Mouse (Mus musculus) midbrain, postnatal 0 days (tissue): ENCODE data around the gene Rsph10b. TPM values are rescaled to one million over a fixed set of nuclear protein-coding genes. Genes with fewer than 3 reads are reported as not detected.

Experiments
- ATAC-seq: fragments of 200-750 bp; cut with Nextera tagmentation; 2 replicates; pipeline ENCODE4 v1.8.0; 2017; ENCODE audit warnings: moderate number of reproducible peaks, mild to moderate bottlenecking, moderate TSS enrichment, moderate library complexity; ENCODE audit not compliant: low FRiP score
- DNase-seq: peaks from one replicate; pipeline ENCODE4 v3.0.0-alpha.2; 2015; ENCODE audit warnings: low spot score
- H3K27ac ChIP-seq: fragments of 300-500 bp; sonication (generic); 2 replicates; pipeline ENCODE4 v1.5.1; 2014; ENCODE audit warnings: low read depth, mild to moderate bottlenecking, low read length, mixed read lengths
- H3K27me3 ChIP-seq: fragments of 300-500 bp; sonication (generic); 2 replicates; pipeline ENCODE4 v1.6.1; 2014; ENCODE audit warnings: low read length, control low read depth, mixed read lengths; ENCODE audit not compliant: insufficient read depth
- H3K36me3 ChIP-seq: fragments of 300-500 bp; sonication (generic); 2 replicates; pipeline ENCODE4 v1.6.1; 2014; ENCODE audit warnings: low read length, control low read depth, mixed read lengths; ENCODE audit not compliant: insufficient read depth
- H3K4me1 ChIP-seq: fragments of 300-500 bp; sonication (generic); 2 replicates; pipeline ENCODE4 v1.6.1; 2014; ENCODE audit warnings: mild to moderate bottlenecking, control low read depth, antibody characterized with exemption, low read length, mixed read lengths; ENCODE audit not compliant: insufficient read depth
- H3K4me2 ChIP-seq: fragments of 300-500 bp; sonication (generic); 2 replicates; pipeline ENCODE4 v1.6.1; 2014; ENCODE audit warnings: low read depth, mild to moderate bottlenecking, low read length, mixed read lengths; ENCODE audit not compliant: poor library complexity, severe bottlenecking
- H3K4me3 ChIP-seq: fragments of 300-500 bp; sonication (generic); 2 replicates; pipeline ENCODE4 v1.5.1; 2014; ENCODE audit warnings: low read depth, mild to moderate bottlenecking, low read length, moderate library complexity
- H3K9ac ChIP-seq: fragments of 300-500 bp; sonication (generic); replicated peaks from 2 replicates; pipeline ENCODE4 v1.6.1; 2014; ENCODE audit warnings: mild to moderate bottlenecking, low read length, moderate library complexity, mixed read lengths; ENCODE audit not compliant: poor library complexity, severe bottlenecking
- H3K9me3 ChIP-seq: fragments of 300-500 bp; sonication (generic); 2 replicates; pipeline ENCODE4 v1.6.1; 2016; ENCODE audit warnings: low read length, control low read depth
- CTCF ChIP-seq: IDR thresholded peaks from 2 replicates; pipeline ENCODE4 v1.5.1; 2016; ENCODE audit warnings: antibody characterized with exemption, mild to moderate bottlenecking
- WGBS: fragments of 180-500 bp; shearing (Covaris S2); extraction: QIAGEN DNeasy Blood & Tissue Kit; methylation state at CpG from one replicate; pipeline ENCODE4 v1.1.7; 2014; 5-methylcytosine and 5-hydroxymethylcytosine counted together
- polyA plus RNA-seq: library from polyadenylated mRNA; unstranded; fragments of >200 nt; fragmentation: Nextera tagmentation; extraction: Ambion mirVana; gene quantifications from 2 replicates; pipeline ENCODE4 v1.2.1, GENCODE M21; 2015
- total RNA-seq: library from RNA; depleted of rRNA; stranded (reverse); fragments of >200 nt; gene quantifications from 2 replicates; pipeline ENCODE4 v1.2.3, GENCODE M21; 2014; rRNA removed

Gene Rsph10b
- total and polyA plus RNA-seq, 2 experiments from 2014 or later: 5.8 to 6.8 TPM

- TF ChIP-seq CTCF: no peak
- H3K27ac ChIP-seq: no peak within 1 kb of the TSS
- ATAC-seq (no peak), DNase-seq (no peak)
- 80% methylated on average over 11 of the region's 11 CpGs for WGBS
- H3K27me3 ChIP-seq: no peaks in the 10 kb centered on the region
- no peaks in the 10 kb centered on the region for H3K4me1 ChIP-seq
- H3K9ac ChIP-seq: no peak within 1 kb of the TSS
- H3K4me3 ChIP-seq: no peak within 1 kb of the TSS
- H3K36me3 ChIP-seq: no peaks in the 10 kb centered on the region
- H3K4me2 ChIP-seq: no peak within 1 kb of the TSS
- no peaks in the 10 kb centered on the region for H3K9me3 ChIP-seq
Observed at GRCm38 (mm10) chr5:144026620-144027263, 93.9 kb downstream of the Rsph10b start, which contains the start of gene Ocm. TSS of gene Ocm (minus strand) at chr5:144026670.

GRCm38 (mm10) chr5:144032491-144032890 is 99.7 kb downstream of the Rsph10b start:
- H3K27ac ChIP-seq: no peak overlapping the region
- no peaks in the 10 kb centered on the region for H3K27me3 ChIP-seq
- H3K9ac ChIP-seq: no peak overlapping the region
- H3K4me1 ChIP-seq: no peaks in the 10 kb centered on the region
- H3K4me3 ChIP-seq: no peak overlapping the region
- 87% methylated on average over 7 of the region's 7 CpGs for whole genome bisulfite sequencing
- no peaks in the 10 kb centered on the region for H3K36me3 ChIP-seq
- TF ChIP-seq CTCF: no peak
- DNase-seq (no peak), ATAC-seq (no peak)
- no peak overlapping the region for H3K4me2 ChIP-seq
- no peaks in the 10 kb centered on the region for H3K9me3 ChIP-seq

GRCm38 (mm10) chr5:144034567-144034966 is 101.7 kb downstream of the Rsph10b start:
- no peak overlapping the region for H3K27ac ChIP-seq
- no peak for TF ChIP-seq CTCF
- no peak overlapping the region for H3K4me2 ChIP-seq
- no peaks in the 10 kb centered on the region for H3K36me3 ChIP-seq
- no peak overlapping the region for H3K9ac ChIP-seq
- no peaks in the 10 kb centered on the region for H3K4me1 ChIP-seq
- 85% methylated on average over 7 of the region's 7 CpGs for WGBS
- no peak for ATAC-seq
- DNase-seq: no peak
- no peaks in the 10 kb centered on the region for H3K9me3 ChIP-seq
- no peak overlapping the region for H3K4me3 ChIP-seq
- no peaks in the 10 kb centered on the region for H3K27me3 ChIP-seq

Other genes starting within 250 kb of the Rsph10b start
- gene Usp42, start 200.8 kb upstream of the Rsph10b start, total RNA-seq: 23.1 and 24.3 TPM in 2 replicates
- 18.8 TPM in 2 replicates for gene Usp42, start 200.8 kb upstream of the Rsph10b start, polyA plus RNA-seq
- gene Eif2ak1, start 115.2 kb upstream of the Rsph10b start, total RNA-seq: 24.9 and 28.8 TPM in 2 replicates
- gene Eif2ak1, start 115.2 kb upstream of the Rsph10b start, polyA plus RNA-seq: 32.6 and 34.8 TPM in 2 replicates
- not detected in 2 replicates for gene Ankrd61, start 35.4 kb upstream of the Rsph10b start, total RNA-seq
- 0.21 and 0.26 TPM in 2 replicates for gene Ankrd61, start 35.4 kb upstream of the Rsph10b start, polyA plus RNA-seq
- gene Aimp2, start 23.2 kb upstream of the Rsph10b start, total RNA-seq: 52.9 and 64.0 TPM in 2 replicates
- gene Aimp2, start 23.2 kb upstream of the Rsph10b start, polyA plus RNA-seq: 68.4 and 74.7 TPM in 2 replicates
- gene Pms2, start 23.1 kb upstream of the Rsph10b start, total RNA-seq: 14.0 and 20.2 TPM in 2 replicates
- 20.2 and 24.8 TPM in 2 replicates for gene Pms2, start 23.1 kb upstream of the Rsph10b start, polyA plus RNA-seq
- gene Gm42421, start 4.9 kb upstream of the Rsph10b start, total RNA-seq: 0.76 TPM in 1 of 2 replicates, not detected in the other
- 1.1 and 2.4 TPM in 2 replicates for gene Gm42421, start 4.9 kb upstream of the Rsph10b start, polyA plus RNA-seq
- gene Ccz1, start 81.8 kb downstream of the Rsph10b start, total RNA-seq: 46.9 and 72.6 TPM in 2 replicates
- gene Ccz1, start 81.8 kb downstream of the Rsph10b start, polyA plus RNA-seq: 69.3 and 70.3 TPM in 2 replicates
- not detected in 2 replicates for gene Ocm, start 93.6 kb downstream of the Rsph10b start, total RNA-seq
- 0.25 and 0.43 TPM in 2 replicates for gene Ocm, start 93.6 kb downstream of the Rsph10b start, polyA plus RNA-seq
- gene Lmtk2, start 167.4 kb downstream of the Rsph10b start, total RNA-seq: 67.2 and 69.9 TPM in 2 replicates
- gene Lmtk2, start 167.4 kb downstream of the Rsph10b start, polyA plus RNA-seq: 7.1 and 7.3 TPM in 2 replicates